Mouse (Mus musculus) small intestine, adult 2 months (tissue): ENCODE results near the gene Dop1b. TPM values are rescaled to one million over a fixed set of nuclear protein-coding genes. Genes with fewer than 3 reads are reported as not detected.

Source experiments
- H3K27ac ChIP-seq: fragments of 200-500 bp; 2 replicates; pipeline ENCODE4 v1.5.1; 2012; ENCODE audit warnings: low read depth, low read length, control low read depth, inconsistent platforms; ENCODE audit not compliant: insufficient read depth
- H3K27me3 ChIP-seq: fragments of 200-500 bp; 2 replicates; pipeline ENCODE4 v1.6.1; 2012; ENCODE audit warnings: mild to moderate bottlenecking, moderate library complexity, low read length, inconsistent platforms; ENCODE audit not compliant: control insufficient read depth, insufficient read depth
- H3K36me3 ChIP-seq: fragments of 200-500 bp; 2 replicates; pipeline ENCODE4 v1.6.1; 2012; ENCODE audit warnings: mild to moderate bottlenecking, low read length, control low read depth, inconsistent platforms; ENCODE audit not compliant: control insufficient read depth, insufficient read depth
- H3K4me1 ChIP-seq: fragments of 200-500 bp; 2 replicates; pipeline ENCODE4 v1.6.1; 2012; ENCODE audit warnings: low read length, inconsistent platforms, mixed read lengths; ENCODE audit not compliant: control insufficient read depth, insufficient read depth, insufficient read length
- H3K4me3 ChIP-seq: fragments of 200-500 bp; 2 replicates; pipeline ENCODE4 v1.5.1; 2012; ENCODE audit warnings: low read depth, mild to moderate bottlenecking, control low read depth, inconsistent platforms, low read length, moderate library complexity
- CTCF ChIP-seq: fragments of 200-500 bp; IDR thresholded peaks from 2 replicates; pipeline ENCODE4 v1.5.1; 2012; ENCODE audit warnings: low read depth, mild to moderate bottlenecking, control low read depth, inconsistent platforms, low read length, moderate library complexity, mixed read lengths; ENCODE audit not compliant: insufficient replicate concordance, insufficient read length; ENCODE audit errors: extremely low read depth
- POLR2A ChIP-seq: fragments of 200-500 bp; IDR thresholded peaks from 2 replicates; pipeline ENCODE4 v1.6.1; 2012; ENCODE audit warnings: low read depth, mild to moderate bottlenecking, control low read depth, inconsistent platforms, low read length, moderate library complexity
- WGBS: fragments of 180-500 bp; shearing (Covaris S2); methylation state at CpG from one replicate; pipeline ENCODE4 v1.1.7; 2018; 5-methylcytosine and 5-hydroxymethylcytosine counted together
- polyA plus RNA-seq: library from polyadenylated mRNA; depleted of rRNA; stranded (reverse); fragments of >200 nt; gene quantifications from 2 replicates; pipeline ENCODE4 v1.2.3, GENCODE M21; 2012

Gene Dop1b
- polyA plus RNA-seq, 1 experiment, result 94.1 TPM

- H3K4me3 ChIP-seq, result no peak overlapping the region
- no peak overlapping the region for H3K27ac ChIP-seq
- H3K27me3 ChIP-seq, result no peaks in the 10 kb centered on the region
- TF ChIP-seq CTCF (no peak), POLR2A (no peak)
- H3K4me1 ChIP-seq, result peaks cover 17% of the 10 kb centered on the region; the same call in 1 of the 2 replicates
- H3K36me3 ChIP-seq, result peaks cover 26% of the 10 kb centered on the region
- 61% methylated on average over 11 of the region's 11 CpGs for WGBS
These were observed 86.3 kb downstream of the Dop1b start for GRCm38 (mm10) chr16:93797841-93798492.

DNA sequence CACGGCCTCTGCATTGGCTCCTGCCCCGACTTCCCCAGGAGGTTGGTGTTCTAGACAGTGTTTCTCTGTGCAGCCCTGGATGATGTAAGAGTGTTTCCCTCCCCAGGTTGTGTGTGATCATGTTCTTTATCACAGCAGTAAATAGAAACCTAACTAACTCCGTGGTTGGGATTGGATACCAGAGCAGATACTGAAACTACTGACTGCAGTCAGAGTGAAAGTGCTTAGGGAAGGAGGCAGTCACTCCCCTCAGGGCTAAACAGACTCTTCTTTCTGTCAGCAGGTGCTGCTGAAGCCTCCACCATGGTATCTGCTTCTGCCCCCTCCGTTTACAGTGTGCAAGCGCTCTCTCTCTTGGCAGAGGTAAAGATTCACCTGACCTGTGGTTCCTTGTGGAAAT, 86.9 kb downstream of the Dop1b start:
- Histone ChIP-seq H3K4me3 (no peak overlapping the region), H3K4me1 (peaks cover 17% of the 10 kb centered on the region; the same call in 1 of the 2 replicates), H3K27me3 (no peaks in the 10 kb centered on the region), H3K27ac (peak overlapping the region; percentile 29; the same call in 1 of the 2 replicates), H3K36me3 (peaks cover 25% of the 10 kb centered on the region)
- 43% methylated on average over 5 of the region's 5 CpGs for WGBS
- TF ChIP-seq CTCF (no peak), POLR2A (no peak)

DNA sequence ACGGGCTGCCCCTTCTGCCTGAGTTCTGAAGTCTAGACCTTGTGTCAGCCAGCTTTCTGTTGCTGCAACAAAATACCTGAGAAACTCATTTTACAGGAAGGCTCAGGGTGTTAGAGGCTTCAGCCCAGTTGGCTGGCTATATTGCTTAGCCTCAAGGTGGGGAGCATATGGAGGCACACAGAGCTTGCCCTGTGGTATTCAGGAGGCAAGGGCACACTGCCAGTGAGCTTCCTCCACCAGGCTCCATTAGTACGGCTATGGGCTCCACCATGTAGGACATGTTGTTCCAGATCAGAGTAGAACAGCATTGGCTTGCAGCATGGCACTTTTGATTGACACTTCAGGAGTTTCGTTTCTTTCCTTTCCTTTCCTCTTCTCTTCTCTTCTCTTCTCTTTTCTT, 87.4 kb downstream of the Dop1b start:
- Histone ChIP-seq H3K27me3 (no peaks in the 10 kb centered on the region), H3K4me3 (no peak overlapping the region), H3K27ac (peak overlapping the region; percentile 29; the same call in 1 of the 2 replicates), H3K36me3 (peaks cover 24% of the 10 kb centered on the region), H3K4me1 (peaks cover 17% of the 10 kb centered on the region; the same call in 1 of the 2 replicates)
- TF ChIP-seq POLR2A (no peak), CTCF (no peak)
- WGBS, result 78% methylated on average over 3 of the region's 3 CpGs

GRCm38 (mm10) chr16:93799936-93800335, 88.2 kb downstream of the Dop1b start:
- H3K36me3 ChIP-seq, result peaks cover 26% of the 10 kb centered on the region
- 95% methylated on average over 16 of the region's 16 CpGs for WGBS

DNA sequence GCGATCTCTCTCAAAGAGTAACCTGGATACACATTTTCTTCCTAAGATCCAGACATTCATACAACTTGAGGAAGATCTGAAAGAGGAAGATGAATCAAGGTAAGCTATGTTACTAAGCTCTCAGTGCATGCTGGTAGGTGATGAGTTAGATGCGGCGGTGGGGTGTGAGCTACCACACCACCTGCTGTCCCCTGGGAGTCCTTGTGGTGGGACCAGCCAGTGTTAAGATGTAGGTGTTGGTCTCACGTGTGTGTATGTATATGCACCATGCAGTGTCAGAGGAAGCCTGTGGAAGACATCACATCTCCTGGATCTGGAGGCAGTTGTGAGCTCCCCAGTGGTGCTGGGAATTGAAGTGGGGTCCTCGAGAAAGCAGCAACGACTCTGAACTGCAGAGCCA, 95.5 kb downstream of the Dop1b start:
- H3K36me3 ChIP-seq, result peaks cover 46% of the 10 kb centered on the region
- H3K27ac ChIP-seq, result no peak overlapping the region
- H3K4me3 ChIP-seq, result no peak overlapping the region
- WGBS, result 93% methylated on average over 6 of the region's 6 CpGs
- no peaks in the 10 kb centered on the region for H3K27me3 ChIP-seq
- H3K4me1 ChIP-seq, result peaks cover 2% of the 10 kb centered on the region; the same call in 1 of the 2 replicates
- TF ChIP-seq CTCF, result no peak
- TF ChIP-seq POLR2A, result no peak

More at GRCm38 (mm10) chr16:93799936-93800335, 88.2 kb downstream of the Dop1b start:
- TF ChIP-seq POLR2A (no peak), CTCF (no peak)
- Histone ChIP-seq H3K4me1 (peaks cover 17% of the 10 kb centered on the region), H3K4me3 (no peak overlapping the region), H3K27me3 (no peaks in the 10 kb centered on the region), H3K27ac (no peak overlapping the region)

GRCm38 (mm10) chr16:93807961-93808554, 96.4 kb downstream of the Dop1b start:
- Histone ChIP-seq H3K27ac (no peak overlapping the region), H3K36me3 (peaks cover 50% of the 10 kb centered on the region), H3K4me3 (no peak overlapping the region), H3K27me3 (no peaks in the 10 kb centered on the region), H3K4me1 (peaks cover 2% of the 10 kb centered on the region; the same call in 1 of the 2 replicates)
- 63% methylated on average over 8 of the region's 8 CpGs for WGBS
- TF ChIP-seq CTCF (no peak), POLR2A (no peak)

DNA sequence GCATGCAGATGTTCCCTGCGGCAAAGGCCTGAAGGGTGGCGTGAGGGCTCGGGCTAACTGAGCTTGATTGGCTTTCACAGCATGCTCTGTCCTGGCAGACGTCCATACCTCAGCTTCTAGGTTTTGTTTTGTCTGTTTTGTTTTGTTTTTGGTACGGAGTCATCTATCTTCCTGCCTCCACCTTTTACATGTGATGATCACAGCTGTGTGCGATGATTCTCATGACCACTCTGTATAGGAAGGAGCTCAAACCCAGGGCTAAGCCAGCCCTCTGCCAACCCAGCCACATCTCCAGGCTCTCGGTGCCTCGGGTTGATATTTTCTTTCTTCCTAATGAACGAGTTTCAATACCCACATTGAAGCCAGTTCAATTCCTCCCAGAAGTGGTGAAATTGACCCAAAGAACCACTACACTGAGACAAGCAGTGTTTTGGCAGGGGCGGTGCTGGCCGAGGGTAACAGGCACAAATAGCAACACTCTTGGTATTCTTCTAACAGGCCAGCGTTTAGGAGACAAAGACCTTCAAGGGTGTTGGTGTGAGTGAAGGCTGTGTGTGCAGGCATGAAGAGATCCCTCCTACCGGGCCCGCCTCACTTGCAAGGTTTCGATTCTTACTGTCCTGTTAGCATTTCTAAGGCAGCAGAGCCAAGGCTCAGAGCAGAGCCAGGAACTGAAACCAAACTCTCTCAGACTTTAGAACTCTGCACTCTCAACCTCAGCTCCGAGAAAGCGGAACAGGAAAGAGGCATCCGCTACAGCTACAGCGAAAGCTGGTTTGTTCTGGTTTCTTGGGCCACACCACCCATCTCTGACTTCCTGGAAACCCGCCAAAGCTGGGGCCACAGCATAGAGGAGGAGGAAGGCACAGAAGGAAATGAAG, 104.4 kb downstream of the Dop1b start:
- TF ChIP-seq POLR2A (no peak; the same call in 1 of the 2 replicates), CTCF (no peak)
- H3K27ac ChIP-seq, result peak overlapping the region; percentile 99
- 19% methylated on average over 20 of the region's 20 CpGs for WGBS
- H3K4me3 ChIP-seq, result peak overlapping the region; percentile 38
- no peaks in the 10 kb centered on the region for H3K27me3 ChIP-seq
- peaks cover 9% of the 10 kb centered on the region for H3K36me3 ChIP-seq
- H3K4me1 ChIP-seq, result peaks cover 24% of the 10 kb centered on the region; the same call in 1 of the 2 replicates
